Mouse (Mus musculus) 416B (cell line): Measurements from ENCODE around the gene Slc25a36.
A peak's percentile ranks its signal among the peaks of the same experiment; 100 is the strongest.

ENCODE experiments used
- DNase-seq: peaks from one replicate; pipeline ENCODE4 v3.0.0; 2011; ENCODE audit warnings: low read depth

Slc25a36 gene

GRCm38 (mm10) chr9:97111506-97111905 is 549 bp upstream of the Slc25a36 start:
- no peak for DNase-seq

DNA sequence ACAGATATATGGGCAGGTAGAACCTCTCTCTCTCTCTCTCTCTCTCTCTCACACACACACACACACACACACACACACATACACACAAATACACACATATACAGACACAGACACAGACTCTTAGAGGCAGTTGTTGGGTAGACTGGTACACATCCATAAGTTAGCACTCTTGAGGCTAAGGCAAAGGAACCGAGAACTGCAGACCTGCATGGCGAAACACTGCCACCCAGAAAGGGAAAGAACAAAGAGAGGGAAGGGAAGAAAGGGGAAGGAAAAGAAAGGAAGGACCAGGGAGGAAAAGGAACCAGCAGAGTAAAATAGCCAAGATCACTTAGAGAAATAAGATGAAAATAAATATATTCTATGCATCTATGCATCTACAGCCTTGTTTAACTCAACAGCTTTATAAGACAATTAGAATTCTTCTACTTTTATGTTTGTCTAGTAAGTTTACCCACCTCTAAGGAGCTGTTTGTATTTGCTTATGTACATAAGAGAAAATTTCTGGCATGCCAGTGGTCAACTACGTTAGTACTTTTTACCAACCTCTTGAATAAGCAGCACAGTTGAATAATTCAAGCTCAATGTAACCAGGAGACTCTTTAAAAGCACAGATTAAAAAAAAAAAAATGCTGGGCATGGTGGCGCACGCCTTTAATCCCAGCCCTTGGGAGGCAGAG is 4.3 kb downstream of the Slc25a36 start:
- DNase-seq = no peak

GRCm38 (mm10) chr9:97105400-97105985 is 5.5 kb downstream of the Slc25a36 start:
- peak; percentile 50 for DNase-seq

DNA sequence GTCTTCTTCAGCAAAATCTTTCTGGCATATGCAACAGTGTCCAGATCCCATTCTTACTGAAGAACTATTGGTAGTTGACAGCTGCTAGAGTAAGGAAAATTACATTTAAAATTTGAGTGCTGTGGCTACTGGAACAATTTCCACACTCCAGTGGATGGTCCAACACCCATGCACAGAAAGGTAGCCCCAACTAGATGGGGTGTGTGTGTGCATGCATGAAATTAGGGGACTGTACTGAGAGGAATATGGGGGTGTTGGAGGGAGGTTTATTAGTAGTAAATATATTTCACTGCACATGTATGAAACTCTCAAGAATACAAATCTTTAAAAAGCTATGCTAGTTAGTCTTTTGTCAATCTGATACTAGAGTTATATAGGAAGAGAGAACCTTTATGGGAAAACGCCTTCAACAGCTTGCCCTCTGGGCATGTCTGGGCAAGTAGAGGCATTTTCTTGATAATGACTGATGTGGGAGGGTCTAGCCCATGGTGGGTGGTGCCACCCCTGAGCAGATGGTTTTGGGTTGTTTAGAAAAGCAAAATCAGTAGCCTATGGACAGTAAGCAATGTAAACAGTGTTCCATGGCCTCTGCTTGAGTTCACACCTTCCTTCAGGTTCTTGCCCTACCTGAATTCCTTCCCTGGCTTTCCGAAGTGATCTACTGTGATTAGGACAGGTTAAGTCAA is 7.4 kb downstream of the Slc25a36 start:
- peak; percentile 68 for DNase-seq

DNA sequence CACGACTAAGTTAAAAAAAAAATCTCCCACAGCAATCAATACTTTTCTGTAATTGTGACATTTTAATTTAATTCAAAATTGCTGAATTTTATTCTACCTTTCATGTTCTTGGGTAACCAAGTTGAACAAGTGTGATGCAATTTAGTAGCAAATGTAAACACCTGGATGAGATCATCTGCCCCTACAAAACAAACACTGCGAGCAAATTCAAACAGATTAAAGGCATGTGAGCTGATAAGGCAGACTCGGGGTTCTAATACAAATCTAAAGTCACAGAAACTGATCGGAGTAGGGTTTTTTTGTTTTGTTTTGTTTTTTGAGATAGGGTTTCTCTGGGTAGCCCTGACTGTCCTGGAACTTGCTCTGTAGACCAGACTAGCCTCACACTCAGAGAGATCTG is 12.0 kb downstream of the Slc25a36 start:
- no peak for DNase-seq

DNA sequence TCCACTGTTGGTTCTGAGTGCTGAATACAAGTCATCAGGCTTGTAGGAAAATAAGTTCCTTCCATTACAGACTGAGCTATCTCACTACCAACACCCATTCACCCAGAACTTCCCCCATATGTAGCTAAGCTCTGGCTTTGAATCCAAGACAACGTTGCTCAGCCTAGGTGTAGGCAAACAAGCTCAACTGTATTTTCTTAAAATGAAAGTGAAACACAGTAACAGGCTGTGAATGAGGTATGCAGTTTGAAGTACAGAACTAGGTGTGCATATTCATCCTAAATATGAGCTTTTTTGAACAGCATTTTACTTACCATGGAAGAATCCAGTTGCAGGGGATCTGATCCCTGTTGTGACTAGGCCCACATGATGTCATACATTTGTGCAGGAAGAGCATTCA is 14.8 kb downstream of the Slc25a36 start:
- DNase-seq = no peak

- DNase-seq = no peak
Observed at GRCm38 (mm10) chr9:97087850-97088249, 23.1 kb downstream of the Slc25a36 start.

DNA sequence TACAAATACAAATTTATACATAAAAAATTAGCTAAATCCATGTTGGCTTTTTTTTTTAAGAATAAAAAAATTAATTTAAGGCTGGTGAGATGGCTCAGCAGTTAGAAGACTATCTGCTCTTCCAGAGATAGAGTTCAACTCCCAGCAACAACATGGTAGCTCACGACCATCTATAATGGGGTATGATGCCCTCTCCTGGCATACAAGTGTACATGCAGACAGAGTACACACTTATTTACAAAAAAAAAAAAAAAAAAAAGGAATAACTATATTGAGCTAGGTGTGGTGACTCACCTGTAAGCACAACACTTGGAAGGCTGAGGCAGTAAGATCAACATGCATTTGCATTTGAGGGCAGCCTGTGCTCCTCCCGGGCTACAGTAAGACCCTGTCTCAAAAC is 26.3 kb downstream of the Slc25a36 start:
- peak; percentile 26 for DNase-seq

DNA sequence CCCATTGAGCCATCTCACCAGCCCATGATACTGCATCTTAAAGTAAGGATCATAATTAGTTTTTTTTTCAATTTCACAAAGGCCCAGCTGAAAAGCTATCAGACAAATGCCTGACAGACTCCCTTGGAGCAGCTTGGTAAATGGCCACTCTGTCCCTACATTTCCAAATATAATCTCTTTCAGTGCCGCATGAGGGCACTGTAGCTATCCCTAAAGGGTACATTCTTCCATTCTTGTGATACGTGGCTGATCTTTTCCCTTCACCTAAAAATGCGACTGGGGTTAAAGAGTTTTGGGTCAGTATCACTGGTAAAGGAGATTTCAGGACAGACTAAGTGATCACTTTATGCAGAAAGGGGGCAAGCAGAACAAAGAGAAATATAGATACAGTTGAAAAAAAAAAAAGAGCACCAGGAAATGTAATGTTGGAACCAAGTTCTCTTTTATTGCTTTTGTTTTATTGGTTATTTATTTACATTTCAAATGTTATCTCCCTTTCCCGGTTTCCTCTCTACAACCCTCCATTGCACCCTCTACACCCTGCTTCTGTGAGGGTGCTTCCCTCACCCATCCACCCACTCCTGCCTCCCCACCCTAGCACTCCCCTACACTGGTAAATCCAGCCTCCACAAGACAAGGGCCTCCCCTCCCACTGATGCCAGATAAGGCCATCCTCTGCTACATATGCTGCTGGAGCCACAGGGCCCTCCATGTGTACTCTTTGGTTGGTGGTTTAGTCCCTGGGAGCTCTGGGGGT is 29.7 kb downstream of the Slc25a36 start:
- DNase-seq = no peak

DNA sequence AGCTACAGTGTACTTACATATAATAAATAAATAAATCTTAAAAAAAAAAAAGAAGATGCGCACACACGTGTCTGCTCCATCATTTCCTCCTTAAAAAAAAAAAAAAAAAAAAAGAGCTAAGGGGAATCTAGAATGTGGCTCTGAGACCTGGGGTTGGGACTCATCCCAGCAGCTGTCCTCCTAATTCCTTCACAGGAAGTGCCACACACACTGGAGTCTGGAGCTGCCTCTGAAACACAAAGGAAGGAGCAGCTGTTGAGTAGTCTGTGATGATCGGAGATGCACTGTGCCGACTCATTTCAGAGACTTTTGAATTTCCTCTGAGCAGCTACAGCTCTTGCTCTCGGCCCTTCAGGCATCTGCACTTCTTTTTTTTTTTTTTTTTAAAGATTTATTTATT is 41.0 kb downstream of the Slc25a36 start:
- DNase-seq = no peak

GRCm38 (mm10) chr9:97069466-97069865 is 41.5 kb downstream of the Slc25a36 start:
- DNase-seq = no peak

DNA sequence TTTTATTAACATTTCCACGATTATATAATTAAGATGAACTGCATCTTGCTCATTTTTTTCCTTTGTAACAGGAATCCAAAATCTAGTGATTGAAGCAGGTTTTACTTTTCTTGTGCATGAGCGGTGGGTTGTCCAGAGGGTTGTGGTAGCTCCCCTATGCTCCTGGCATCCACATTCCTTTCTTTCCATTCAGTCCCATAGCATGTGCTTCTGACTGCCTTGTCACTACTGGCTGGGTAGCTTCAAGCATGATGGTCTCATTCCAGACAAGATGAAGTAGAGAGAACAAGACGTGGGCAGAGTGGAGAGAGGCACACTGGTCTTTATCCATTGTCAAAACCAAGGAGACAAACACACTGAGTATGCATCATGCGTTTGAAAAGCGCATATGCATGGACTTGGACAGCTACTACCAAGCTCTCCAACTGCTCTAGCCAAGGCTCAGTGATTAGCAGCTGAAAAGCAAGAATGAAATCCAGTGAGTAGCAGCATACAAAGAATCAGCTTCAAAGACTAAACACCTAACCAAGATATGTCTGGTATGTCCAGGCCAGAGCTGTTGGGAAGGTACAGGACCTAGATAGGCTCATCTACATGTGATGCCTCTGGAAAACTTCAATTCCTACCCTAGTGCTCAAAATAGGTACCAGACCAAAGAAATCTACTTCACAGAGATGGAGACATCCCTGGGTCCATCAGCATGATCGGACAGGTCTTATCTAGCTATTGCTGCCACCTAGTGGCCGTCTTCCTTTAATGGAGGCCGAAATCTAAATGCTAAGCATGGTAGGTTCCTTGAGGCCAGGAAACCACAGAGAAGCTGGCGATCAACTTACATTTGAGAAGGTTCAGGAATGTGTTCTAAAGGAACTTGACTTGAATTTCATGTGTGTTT is 42.5 kb downstream of the Slc25a36 start:
- peak; percentile 95 for DNase-seq

DNA sequence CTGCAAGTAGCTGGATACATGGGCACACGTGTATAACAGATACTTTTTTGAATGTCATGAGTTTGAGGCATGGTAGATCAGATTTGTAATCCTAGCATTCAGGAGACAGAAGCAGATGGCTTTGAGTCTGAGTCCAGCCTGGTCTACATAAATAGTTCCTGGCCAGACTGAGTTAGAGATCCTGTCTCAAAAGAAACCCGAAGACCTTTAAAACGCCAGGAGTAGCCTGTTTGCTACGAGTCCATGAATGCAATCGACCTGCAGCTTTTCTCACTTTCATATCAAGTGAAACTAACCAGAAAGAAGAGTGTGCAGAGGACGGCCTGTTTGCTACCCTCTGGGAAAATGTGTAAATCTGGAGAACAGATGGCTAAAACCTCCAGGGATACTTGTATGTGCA is 43.2 kb downstream of the Slc25a36 start:
- no peak for DNase-seq

DNA sequence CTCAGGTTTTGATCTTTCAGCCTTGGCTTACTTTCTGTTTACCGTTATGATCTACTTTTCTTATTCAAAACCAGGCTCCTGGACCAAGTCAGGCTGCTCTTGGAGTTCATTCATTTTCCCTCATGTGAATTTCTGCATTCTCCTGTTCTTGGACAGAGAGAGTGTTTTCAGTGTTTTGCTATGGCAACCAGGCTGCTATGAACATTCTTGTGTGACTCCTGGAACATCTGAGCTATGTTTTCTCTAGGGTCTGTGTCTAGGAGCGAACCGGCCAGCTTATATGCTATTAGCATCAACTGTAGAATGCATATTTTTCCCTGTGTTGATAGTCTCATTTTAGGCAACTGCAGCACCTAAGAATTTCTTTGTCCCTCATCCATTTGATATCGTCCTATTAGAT is 45.1 kb downstream of the Slc25a36 start:
- no peak for DNase-seq

GRCm38 (mm10) chr9:97065216-97065615 is 45.7 kb downstream of the Slc25a36 start:
- no peak for DNase-seq

- DNase-seq = no peak
Observed at GRCm38 (mm10) chr9:97064161-97064560, 46.8 kb downstream of the Slc25a36 start.

GRCm38 (mm10) chr9:97061696-97062095 is 49.3 kb downstream of the Slc25a36 start:
- DNase-seq = no peak

GRCm38 (mm10) chr9:97056541-97057338 is 54.2 kb downstream of the Slc25a36 start:
- no peak for DNase-seq

DNA sequence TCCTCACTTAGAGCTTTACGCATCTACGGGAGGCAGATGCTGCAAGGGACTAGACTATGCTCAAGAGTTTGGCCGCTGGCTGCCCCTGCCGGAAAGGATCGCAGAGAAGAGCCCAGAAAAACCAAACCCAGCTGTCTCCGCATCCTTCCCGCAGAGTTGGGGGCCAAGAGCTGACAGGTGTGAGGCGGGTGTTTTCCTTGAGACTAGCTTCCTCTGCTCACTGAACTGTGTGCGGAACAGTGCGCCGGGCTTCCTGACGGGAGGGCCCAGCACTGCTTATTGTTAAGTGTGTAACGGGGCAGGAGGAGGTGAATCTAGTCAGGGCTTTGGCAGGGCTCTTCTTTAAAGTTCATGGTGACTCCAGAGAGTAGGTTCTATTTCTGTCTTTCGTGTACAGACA is 55.1 kb downstream of the Slc25a36 start:
- no peak for DNase-seq

DNA sequence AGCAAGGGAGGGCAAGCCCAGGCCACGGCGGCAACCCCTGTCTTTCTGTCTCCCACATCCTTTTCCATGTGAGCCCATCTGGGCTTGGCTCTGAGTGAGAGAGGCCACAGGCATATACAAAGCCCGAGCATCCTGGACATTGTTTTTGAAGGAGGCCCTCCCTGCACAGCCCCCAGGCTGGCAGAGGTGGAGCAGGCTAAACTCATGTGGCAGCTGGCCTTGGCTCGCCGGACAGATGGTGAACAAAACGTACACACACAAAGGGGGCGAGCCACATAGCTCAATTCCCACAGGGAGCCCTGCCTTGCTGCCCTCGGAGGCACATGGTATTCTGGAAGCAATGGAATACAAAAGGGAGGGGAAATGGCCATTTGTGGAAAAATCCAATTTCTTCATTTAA is 59.8 kb downstream of the Slc25a36 start:
- DNase-seq = no peak

DNA sequence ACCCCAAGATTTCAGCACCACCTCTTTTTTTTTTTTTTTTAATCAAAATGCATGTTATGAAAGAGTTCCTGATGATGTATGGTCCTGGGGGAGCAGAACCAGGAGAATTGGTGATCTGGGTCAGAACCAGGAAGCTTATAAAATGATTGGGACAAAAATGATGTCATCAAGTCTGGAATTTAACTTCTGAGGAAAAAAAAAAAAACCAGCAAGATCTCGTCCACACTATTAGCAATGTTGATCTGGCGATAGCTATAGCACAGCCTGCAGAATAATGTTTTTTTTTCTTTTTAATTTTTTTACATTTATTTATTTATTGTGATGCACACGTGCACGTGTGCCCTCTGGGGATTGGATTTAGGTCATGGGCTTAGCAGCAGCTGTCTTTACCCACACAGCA is 64.7 kb downstream of the Slc25a36 start:
- DNase-seq = no peak
